Mouse (Mus musculus) left cerebral cortex, adult 8-10 months (tissue): ENCODE data around the gene Tmem100. TPM values are rescaled to one million over a fixed set of nuclear protein-coding genes. Genes with fewer than 3 reads are reported as not detected.

ENCODE experiments used
- DNase-seq, 2 experiments: peaks; one replicate each; pipeline ENCODE4 v3.0.0; 2022; ENCODE audit warnings: low spot score in 2 of 2
- total RNA-seq, 4 experiments: library from RNA; stranded (reverse); gene quantifications; 2 replicates each; pipeline ENCODE4 v1.2.4; 2022

Tmem100 gene
- 10 to 100 TPM; 10.9 to 15.8 (median 12.7) TPM for total RNA-seq

DNA sequence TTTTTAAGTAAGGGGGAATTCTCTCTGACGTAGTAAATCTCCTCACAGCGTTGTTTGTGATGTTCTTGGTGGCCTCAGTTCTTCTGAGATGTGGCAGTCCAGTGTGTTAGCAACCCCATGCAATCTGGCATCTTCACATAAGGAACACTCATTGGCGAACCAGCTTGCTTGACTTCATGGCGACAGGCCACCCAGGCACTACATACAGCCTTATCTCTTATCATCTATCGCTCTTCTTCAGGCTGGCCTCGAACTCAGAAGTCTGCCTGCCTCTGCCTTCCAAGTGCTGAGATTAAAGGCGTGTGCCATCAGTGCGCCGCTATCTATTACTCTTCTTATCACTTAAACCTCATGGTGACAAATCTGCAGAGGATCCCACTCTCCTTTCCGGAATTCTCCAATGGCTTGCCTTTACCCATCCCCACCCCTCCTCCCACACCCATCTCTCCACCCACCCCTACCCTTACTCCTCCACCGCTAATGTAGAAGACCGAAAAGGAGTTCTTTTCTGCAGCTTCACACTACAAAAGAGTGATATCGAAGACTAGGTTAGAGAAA, at the start of gene Tmem100:
Gene Tmem100, plus strand, starts transcription at position 508 of the 558 bp plus-strand sequence.
- DNase-seq, result no peak

- no peak for DNase-seq
These were observed 47.2 kb upstream of the Tmem100 start for GRCm38 (mm10) chr11:89982918-89983317.

GRCm38 (mm10) chr11:89984436-89984835, 45.7 kb upstream of the Tmem100 start:
- no peak for DNase-seq

- DNase-seq, result no peak
These were observed 44.7 kb upstream of the Tmem100 start for GRCm38 (mm10) chr11:89985200-89986187.

- DNase-seq, result no peak
These were observed 43.6 kb upstream of the Tmem100 start for GRCm38 (mm10) chr11:89986516-89986915.

- DNase-seq, result peak in 1 of 2 experiments; percentile 24
These were observed 41.1 kb upstream of the Tmem100 start for GRCm38 (mm10) chr11:89988936-89989589.

- DNase-seq, result no peak
These were observed 38.5 kb upstream of the Tmem100 start for GRCm38 (mm10) chr11:89991661-89992060.

- no peak for DNase-seq
These were observed 35.4 kb upstream of the Tmem100 start for GRCm38 (mm10) chr11:89994706-89995105.

GRCm38 (mm10) chr11:89995596-89995995, 34.6 kb upstream of the Tmem100 start:
- DNase-seq, result no peak

GRCm38 (mm10) chr11:89996406-89996805, 33.7 kb upstream of the Tmem100 start:
- no peak for DNase-seq

- DNase-seq, result no peak
These were observed 33.3 kb upstream of the Tmem100 start for GRCm38 (mm10) chr11:89996856-89997255.

- DNase-seq, result no peak
These were observed 31.0 kb upstream of the Tmem100 start for GRCm38 (mm10) chr11:89998996-89999770.

GRCm38 (mm10) chr11:90000666-90001065, 29.5 kb upstream of the Tmem100 start:
- DNase-seq, result no peak

DNA sequence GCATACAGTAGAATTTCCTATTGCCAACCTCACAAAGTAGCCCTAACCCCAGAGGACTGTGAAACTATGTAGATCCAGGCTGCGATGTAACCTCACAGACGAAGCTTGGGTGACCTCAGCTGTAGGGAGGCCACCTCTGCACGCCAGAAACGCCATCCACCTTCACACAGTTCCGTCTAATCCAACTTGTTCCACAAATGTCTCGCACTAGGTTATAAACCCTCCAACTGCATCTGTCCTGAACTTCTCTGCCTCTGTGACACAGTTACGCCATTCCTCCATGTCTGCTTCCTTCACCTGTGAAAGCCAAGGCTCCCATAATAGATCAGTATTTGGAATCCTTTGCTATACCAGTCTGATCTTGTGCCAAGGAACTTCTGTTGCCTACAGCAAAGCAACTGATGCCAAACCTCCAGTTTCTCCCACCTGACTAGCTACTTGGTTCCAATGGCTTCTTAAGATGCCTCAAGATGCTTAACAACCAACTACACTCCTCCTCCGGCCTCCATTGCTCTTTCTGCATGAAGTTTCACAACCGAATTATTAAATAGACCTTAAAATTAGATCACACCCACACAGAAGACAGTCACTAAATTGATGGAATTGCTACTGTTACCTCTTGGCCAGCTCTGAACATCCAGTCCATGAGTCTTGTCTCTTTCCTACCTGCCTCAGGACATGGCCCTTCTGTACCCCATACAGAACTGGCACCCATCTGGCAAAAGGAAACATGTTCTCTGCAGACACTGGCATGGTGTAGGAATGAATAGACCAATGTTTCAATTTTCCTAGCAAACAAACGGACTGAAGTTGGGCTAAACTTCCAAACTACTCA, 28.5 kb upstream of the Tmem100 start:
- DNase-seq, result no peak

GRCm38 (mm10) chr11:90002231-90002986, 27.7 kb upstream of the Tmem100 start, which contains the start of gene Pctp:
Gene Pctp (minus strand): TSS chr11:90002894.
- DNase-seq, result no peak

DNA sequence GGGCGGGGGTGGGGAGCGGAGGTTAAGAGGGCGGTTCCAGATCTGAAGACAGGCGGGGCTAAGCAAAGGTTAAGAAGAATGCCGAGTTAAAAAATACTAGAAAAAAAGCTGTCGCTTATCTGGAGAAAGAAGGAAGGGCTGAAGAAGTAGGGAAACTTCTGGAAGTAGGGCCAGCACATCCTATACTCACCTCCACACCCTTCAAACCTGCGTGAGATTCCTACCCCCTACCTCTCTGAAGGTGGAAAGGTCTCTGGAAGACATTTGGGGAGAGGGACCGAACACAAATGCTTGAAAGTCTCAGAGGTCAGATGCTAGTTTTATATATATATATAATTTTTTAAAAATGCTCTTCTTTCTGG, 27.2 kb upstream of the Tmem100 start:
- DNase-seq, result no peak

GRCm38 (mm10) chr11:90003386-90003785, 26.8 kb upstream of the Tmem100 start:
- no peak for DNase-seq

- DNase-seq, result no peak
These were observed 24.0 kb upstream of the Tmem100 start for GRCm38 (mm10) chr11:90006111-90006510.

- DNase-seq, result no peak
These were observed 22.2 kb upstream of the Tmem100 start for GRCm38 (mm10) chr11:90007791-90008531.
